Mouse (Mus musculus) liver, embryonic 13.5 days (tissue): ENCODE results near the gene Ogfod2. TPM values are rescaled to one million over a fixed set of nuclear protein-coding genes. Genes with fewer than 3 reads are reported as not detected.

ENCODE experiments used
- ATAC-seq: fragments of 200-750 bp; cut with Nextera tagmentation; 2 replicates; pipeline ENCODE4 v1.8.0; 2017; ENCODE audit warnings: low read depth, mild to moderate bottlenecking, moderate number of reproducible peaks, moderate library complexity
- DNase-seq: peaks from one replicate; pipeline ENCODE4 v3.0.0; 2022
- H3K27ac ChIP-seq: fragments of 300-500 bp; sonication (generic); 2 replicates; pipeline ENCODE4 v1.5.1; 2015; ENCODE audit warnings: moderate library complexity, mild to moderate bottlenecking, inconsistent platforms
- H3K27me3 ChIP-seq: fragments of 300-500 bp; sonication (generic); 2 replicates; pipeline ENCODE4 v1.6.1; 2015; ENCODE audit warnings: mild to moderate bottlenecking, inconsistent platforms
- H3K36me3 ChIP-seq: fragments of 300-500 bp; sonication (generic); 2 replicates; pipeline ENCODE4 v1.6.1; 2015; ENCODE audit warnings: mild to moderate bottlenecking, inconsistent platforms
- H3K4me1 ChIP-seq: fragments of 300-500 bp; sonication (generic); replicated peaks from 2 replicates; pipeline ENCODE4 v1.6.1; 2015; ENCODE audit warnings: inconsistent platforms
- H3K4me2 ChIP-seq: fragments of 300-500 bp; sonication (generic); 2 replicates; pipeline ENCODE4 v1.6.1; 2015; ENCODE audit warnings: inconsistent platforms, mild to moderate bottlenecking, moderate library complexity
- H3K4me3 ChIP-seq: fragments of 300-500 bp; sonication (generic); replicated peaks from 2 replicates; pipeline ENCODE4 v1.5.1; 2015; ENCODE audit warnings: mild to moderate bottlenecking, inconsistent platforms
- H3K9ac ChIP-seq: fragments of 300-500 bp; sonication (generic); 2 replicates; pipeline ENCODE4 v1.6.1; 2015; ENCODE audit warnings: mild to moderate bottlenecking, inconsistent platforms
- H3K9me3 ChIP-seq: fragments of 300-500 bp; sonication (generic); replicated peaks from 2 replicates; pipeline ENCODE4 v1.6.1; 2016; ENCODE audit warnings: inconsistent platforms
- WGBS: fragments of 180-500 bp; shearing (Covaris S2); methylation state at CpG from one replicate; pipeline ENCODE4 v1.1.7; 2015; ENCODE audit not compliant: insufficient replicate concordance; 5-methylcytosine and 5-hydroxymethylcytosine counted together
- polyA plus RNA-seq: library from polyadenylated mRNA; unstranded; fragments of >200 nt; fragmentation: Nextera tagmentation; extraction: Ambion mirVana; gene quantifications from 2 replicates; pipeline ENCODE4 v1.2.1, GENCODE M21; 2015

The Ogfod2 gene
- polyA plus RNA-seq, 1 experiment from 2014 or later = 18.5 TPM

DNA sequence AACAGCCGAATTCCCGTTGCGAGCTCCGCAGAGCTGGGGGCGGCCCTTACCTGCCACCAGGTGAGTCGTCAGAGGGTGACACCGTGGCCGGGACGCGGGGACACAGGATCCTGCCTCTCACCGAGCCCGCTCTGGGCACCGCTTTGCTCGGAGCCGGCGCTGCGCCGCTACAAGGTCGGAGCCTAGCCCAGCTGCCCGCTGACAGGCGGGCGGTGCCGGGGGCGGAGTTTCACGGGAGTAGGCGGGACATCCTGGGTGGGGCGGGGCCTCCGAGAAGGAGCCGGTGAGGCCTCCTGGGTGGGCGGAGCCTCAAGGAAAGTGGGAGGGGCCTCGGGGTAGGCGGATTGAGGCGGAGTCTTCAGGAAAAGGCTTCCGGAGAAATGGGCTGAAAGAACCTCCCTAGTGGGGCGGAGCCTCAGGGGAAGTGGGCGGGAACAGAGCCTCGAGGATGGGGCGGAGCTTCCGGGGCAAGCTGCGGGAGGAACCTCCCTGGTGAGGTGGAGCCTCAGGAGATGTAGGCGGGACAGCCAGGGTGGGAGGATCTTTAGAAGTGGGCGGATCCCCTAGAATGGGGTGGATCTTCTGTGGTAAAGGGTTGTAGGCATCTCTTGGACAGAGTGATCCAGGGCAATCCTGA lies 16.4 kb upstream of the Ogfod2 start, which contains the start of gene Abcb9:
Gene Abcb9 (minus strand): TSS at position 203 of the 637 bp plus-strand sequence.
- Histone ChIP-seq H3K4me2 (peak within 1 kb of the TSS; percentile 85), H3K27ac (peak within 1 kb of the TSS; percentile 93), H3K4me1 (peaks cover 57% of the 10 kb centered on the region), H3K27me3 (no peaks in the 10 kb centered on the region), H3K4me3 (peak within 1 kb of the TSS; percentile 68), H3K36me3 (no peaks in the 10 kb centered on the region), H3K9me3 (no peaks in the 10 kb centered on the region), H3K9ac (peak within 1 kb of the TSS; percentile 79)
- peak; percentile 99 for DNase-seq
- ATAC-seq = peak; percentile 76
- WGBS = under 1% methylated on average over 42 of the region's 42 CpGs

DNA sequence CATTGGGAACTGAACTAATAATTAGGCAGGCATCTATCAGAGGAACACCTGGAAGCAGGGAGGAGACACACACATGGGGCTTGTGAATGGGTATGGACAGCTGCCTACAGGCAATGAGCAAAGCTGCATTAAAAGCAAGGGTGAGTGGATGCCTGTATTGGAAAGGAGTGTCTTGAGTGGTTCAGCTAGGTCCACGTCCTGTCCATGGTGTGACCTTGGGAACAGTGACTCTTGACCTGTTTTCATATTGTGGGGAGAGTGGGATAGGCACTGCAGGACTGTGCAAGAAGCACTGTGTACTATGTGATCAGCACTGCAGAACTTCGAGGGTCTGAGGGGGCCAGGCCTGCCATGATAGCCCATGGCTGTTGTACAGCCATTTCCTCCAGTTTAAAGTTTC lies 13.2 kb upstream of the Ogfod2 start:
- H3K4me2 ChIP-seq = no peak overlapping the region
- H3K36me3 ChIP-seq = no peaks in the 10 kb centered on the region
- no peaks in the 10 kb centered on the region for H3K9me3 ChIP-seq
- DNase-seq = no peak
- H3K4me1 ChIP-seq = peaks cover 25% of the 10 kb centered on the region
- no peak overlapping the region for H3K27ac ChIP-seq
- no peaks in the 10 kb centered on the region for H3K27me3 ChIP-seq
- no peak overlapping the region for H3K9ac ChIP-seq
- ATAC-seq = no peak
- no peak overlapping the region for H3K4me3 ChIP-seq
- WGBS = 77% methylated on average over 2 of the region's 2 CpGs

DNA sequence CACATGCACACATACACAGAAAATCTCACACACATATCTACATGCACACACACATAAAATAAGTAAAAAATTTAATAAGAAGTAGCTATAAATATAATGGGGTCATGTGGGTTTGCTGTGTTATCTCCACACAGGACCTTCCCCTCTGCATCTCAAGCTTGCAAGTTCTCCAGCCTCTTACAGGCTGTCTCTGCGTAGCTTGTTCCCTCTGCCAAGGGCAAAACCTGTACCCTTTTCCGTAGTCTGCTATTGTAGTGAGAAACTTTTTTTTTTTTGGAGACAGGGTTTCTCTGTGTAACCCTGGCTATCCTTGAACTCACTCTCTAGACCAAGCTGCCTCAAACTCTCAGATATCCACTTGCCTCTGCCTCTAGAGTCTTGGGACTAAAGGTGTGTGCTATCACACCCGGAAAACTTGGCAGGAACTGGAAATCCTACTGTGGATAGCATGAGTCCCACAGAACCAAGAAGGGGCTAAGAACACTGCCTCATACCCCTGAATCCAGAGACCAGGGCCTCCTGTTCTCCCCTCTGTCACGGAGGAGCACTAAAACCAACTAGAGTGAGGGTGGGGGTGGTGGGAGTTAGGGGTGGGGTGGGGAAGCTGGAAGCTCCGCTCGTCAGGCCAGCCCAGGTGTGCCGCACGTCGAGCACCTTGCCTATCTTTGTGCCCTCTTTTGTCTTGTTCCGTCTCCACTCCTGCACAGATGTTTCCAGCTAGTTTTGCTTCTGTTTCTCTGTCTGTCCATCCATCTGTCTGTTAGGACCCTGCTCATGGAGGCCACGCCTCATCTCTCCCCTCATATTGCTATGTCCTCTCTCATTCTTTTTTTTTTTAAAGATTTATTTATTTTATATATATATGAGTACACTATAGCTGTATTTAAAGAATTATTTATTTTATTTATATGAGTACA lies 11.7 kb upstream of the Ogfod2 start:
- Histone ChIP-seq H3K4me2 (no peak overlapping the region), H3K27ac (no peak overlapping the region), H3K27me3 (no peaks in the 10 kb centered on the region), H3K36me3 (no peaks in the 10 kb centered on the region), H3K4me3 (no peak overlapping the region), H3K4me1 (peaks cover 10% of the 10 kb centered on the region), H3K9ac (no peak overlapping the region), H3K9me3 (no peaks in the 10 kb centered on the region)
- DNase-seq = no peak
- WGBS = 80% methylated on average over 11 of the region's 11 CpGs
- no peak for ATAC-seq

DNA sequence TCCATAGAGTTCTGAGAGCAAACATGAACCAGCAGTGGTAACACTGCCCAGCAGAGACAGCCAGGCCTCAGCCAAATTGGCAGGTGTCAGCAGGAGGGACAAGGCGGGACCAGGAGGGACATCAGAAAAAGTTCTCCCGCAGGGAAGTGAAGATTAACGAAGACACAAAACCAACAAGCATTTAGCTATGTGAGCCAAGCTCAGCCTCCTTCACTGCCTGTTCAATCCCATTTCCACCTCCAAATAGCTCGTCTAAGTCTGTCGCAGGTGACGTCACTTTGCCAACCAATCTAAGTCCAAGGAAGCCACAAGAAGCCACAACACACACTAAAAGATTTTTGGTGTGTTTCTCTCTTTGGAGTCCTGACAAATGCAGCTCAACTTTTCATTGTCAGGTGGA lies 9.8 kb upstream of the Ogfod2 start:
- no peaks in the 10 kb centered on the region for H3K4me1 ChIP-seq
- no peaks in the 10 kb centered on the region for H3K9me3 ChIP-seq
- no peak overlapping the region for H3K27ac ChIP-seq
- no peaks in the 10 kb centered on the region for H3K36me3 ChIP-seq
- no peak overlapping the region for H3K9ac ChIP-seq
- ATAC-seq (no peak), DNase-seq (no peak)
- H3K27me3 ChIP-seq = no peaks in the 10 kb centered on the region
- WGBS = 77% methylated on average over 6 of the region's 6 CpGs
- H3K4me2 ChIP-seq = no peak overlapping the region
- H3K4me3 ChIP-seq = no peak overlapping the region

DNA sequence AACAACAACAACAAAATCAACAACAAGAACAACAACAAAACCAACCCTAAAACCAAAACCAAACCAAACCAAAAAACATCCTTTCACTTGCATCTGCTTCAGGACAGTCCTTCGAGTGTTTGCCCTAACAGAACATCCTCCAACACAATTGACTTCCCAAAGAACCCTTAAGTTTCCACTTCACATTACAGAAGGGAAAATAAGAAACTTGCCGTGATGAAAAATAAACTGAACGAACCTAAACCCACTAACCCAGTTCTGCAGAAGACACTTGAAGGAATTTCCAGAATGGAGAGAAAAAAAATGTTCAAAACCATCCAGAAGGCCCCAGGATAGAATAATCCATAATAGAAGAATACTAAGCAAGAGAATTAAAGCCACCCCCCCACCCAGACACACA lies 9.1 kb upstream of the Ogfod2 start:
- H3K4me2 ChIP-seq = no peak overlapping the region
- no peaks in the 10 kb centered on the region for H3K27me3 ChIP-seq
- H3K4me3 ChIP-seq = no peak overlapping the region
- H3K27ac ChIP-seq = no peak overlapping the region
- DNase-seq (no peak), ATAC-seq (no peak)
- no peaks in the 10 kb centered on the region for H3K36me3 ChIP-seq
- H3K9me3 ChIP-seq = no peaks in the 10 kb centered on the region
- H3K4me1 ChIP-seq = no peaks in the 10 kb centered on the region
- WGBS = 67% methylated on average over 3 of the region's 3 CpGs
- H3K9ac ChIP-seq = no peak overlapping the region

DNA sequence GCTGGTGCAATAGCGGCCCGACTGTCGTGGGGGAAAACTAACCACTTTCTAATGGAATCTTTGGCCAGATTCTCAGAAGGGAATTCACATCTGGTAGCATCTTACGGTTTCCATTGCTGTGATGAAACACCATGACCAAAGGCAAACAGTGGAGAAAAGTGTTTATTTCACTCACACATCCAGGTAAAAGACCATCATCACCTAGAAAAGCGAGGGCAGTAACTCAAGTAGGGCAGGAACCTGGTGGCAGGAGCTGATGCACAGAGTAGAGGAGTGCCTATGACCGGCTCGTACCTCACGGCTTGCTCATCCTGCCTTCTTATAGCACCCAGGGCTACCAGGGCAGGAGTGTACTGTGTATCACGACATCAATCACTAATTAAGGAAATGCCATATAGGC lies 8.5 kb upstream of the Ogfod2 start:
- H3K27me3 ChIP-seq = no peaks in the 10 kb centered on the region
- DNase-seq = no peak
- H3K9me3 ChIP-seq = no peaks in the 10 kb centered on the region
- H3K36me3 ChIP-seq = no peaks in the 10 kb centered on the region
- no peak overlapping the region for H3K27ac ChIP-seq
- H3K4me2 ChIP-seq = no peak overlapping the region
- no peak overlapping the region for H3K9ac ChIP-seq
- 79% methylated on average over 9 of the region's 9 CpGs for WGBS
- H3K4me1 ChIP-seq = no peaks in the 10 kb centered on the region
- no peak for ATAC-seq
- H3K4me3 ChIP-seq = no peak overlapping the region

DNA sequence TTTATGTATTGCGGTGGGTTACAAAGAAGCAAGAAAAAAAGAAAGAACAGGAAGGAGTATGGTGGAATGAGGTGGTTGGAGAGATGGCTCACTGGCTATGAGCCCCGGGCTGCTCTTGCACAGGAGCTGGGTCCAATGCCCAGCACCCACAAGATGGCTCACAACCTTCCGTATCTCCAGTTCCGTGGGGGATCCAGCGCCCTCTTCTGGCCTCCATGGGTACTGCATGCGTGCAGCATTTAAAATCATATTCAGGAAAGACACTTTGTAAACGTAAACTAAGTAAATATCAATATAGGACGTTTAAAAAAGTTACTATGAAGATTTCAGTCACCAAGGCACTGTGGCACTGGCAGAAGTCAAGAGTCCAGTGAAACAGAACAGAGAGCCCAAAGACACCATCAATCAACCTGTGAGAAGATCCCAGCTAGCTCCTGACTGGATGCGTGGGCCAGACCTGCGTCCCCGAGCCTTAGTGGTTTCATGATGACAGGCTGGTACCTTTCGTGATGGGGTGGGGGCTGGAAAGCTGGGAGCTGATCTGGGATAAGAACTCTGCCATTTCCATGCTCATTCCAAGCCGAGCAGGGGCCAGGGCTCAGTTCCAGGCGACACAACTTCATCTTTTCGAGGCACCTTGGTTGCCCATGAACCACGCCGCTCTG lies 888 bp upstream of the Ogfod2 start:
- peak; percentile 53 for DNase-seq
- peak overlapping the region; percentile 76 for H3K9ac ChIP-seq
- H3K4me2 ChIP-seq = peak overlapping the region; percentile 91
- H3K27me3 ChIP-seq = no peaks in the 10 kb centered on the region
- WGBS = 21% methylated on average over 17 of the region's 17 CpGs
- H3K36me3 ChIP-seq = peaks cover 11% of the 10 kb centered on the region
- H3K4me1 ChIP-seq = peaks cover 38% of the 10 kb centered on the region
- H3K9me3 ChIP-seq = no peaks in the 10 kb centered on the region
- peak overlapping the region; percentile 93 for H3K27ac ChIP-seq
- H3K4me3 ChIP-seq = peak overlapping the region; percentile 93
- no peak for ATAC-seq

DNA sequence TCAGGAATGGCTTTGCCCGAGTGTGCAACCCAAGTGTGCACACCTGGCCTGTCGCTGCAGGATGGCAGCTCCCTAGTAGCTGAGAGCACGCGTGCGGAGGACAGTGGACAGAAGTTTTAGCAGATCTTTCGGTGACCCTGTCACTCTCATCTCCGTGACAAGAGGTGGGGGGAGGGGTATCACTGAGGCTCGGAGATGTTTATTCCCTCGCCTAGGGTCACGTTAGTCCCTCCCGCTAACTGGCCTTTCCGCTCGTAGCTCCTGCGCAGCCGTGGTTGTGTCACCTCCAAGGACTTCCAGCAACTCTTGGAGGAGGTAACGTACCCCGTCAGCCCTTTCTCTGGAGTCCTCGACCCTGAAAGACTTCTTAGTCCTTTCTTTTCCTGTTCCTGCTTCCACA lies 434 bp downstream of the Ogfod2 start:
- Histone ChIP-seq H3K27me3 (no peaks in the 10 kb centered on the region), H3K9ac (peak overlapping the region; percentile 84), H3K9me3 (no peaks in the 10 kb centered on the region), H3K4me3 (peak overlapping the region; percentile 93), H3K27ac (peak overlapping the region; percentile 93), H3K4me1 (peaks cover 50% of the 10 kb centered on the region), H3K36me3 (peaks cover 17% of the 10 kb centered on the region), H3K4me2 (peak overlapping the region; percentile 91)
- under 1% methylated on average over 18 of the region's 18 CpGs for WGBS
- peak; percentile 41 for DNase-seq
- no peak for ATAC-seq

DNA sequence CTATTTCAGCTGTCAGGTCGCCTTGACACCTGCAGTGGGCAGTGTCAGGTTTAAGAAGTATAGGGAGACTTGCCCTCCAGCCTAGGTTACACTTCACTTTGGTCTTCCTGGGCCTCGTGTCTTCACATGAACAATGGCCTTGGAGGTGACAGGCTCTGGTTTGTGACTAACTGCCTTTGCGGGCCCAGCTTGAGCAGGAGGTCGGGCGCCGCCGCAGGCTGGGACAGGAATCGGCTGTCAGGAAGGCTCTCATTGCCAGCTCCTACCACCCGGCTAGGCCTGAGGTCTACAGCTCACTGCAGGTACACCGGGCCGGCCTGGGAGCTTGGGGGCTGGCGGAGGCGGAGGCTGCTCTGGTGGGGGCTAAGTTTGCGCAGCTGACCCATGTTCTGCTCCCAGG lies 933 bp downstream of the Ogfod2 start:
- Histone ChIP-seq H3K4me2 (peak overlapping the region; percentile 91), H3K27ac (peak overlapping the region; percentile 93), H3K4me1 (peaks cover 55% of the 10 kb centered on the region), H3K36me3 (peaks cover 22% of the 10 kb centered on the region), H3K9me3 (no peaks in the 10 kb centered on the region), H3K9ac (peak overlapping the region; percentile 84), H3K27me3 (no peaks in the 10 kb centered on the region), H3K4me3 (peak overlapping the region; percentile 93)
- 16% methylated on average over 14 of the region's 14 CpGs for WGBS
- DNase-seq (peak; percentile 60), ATAC-seq (no peak)

DNA sequence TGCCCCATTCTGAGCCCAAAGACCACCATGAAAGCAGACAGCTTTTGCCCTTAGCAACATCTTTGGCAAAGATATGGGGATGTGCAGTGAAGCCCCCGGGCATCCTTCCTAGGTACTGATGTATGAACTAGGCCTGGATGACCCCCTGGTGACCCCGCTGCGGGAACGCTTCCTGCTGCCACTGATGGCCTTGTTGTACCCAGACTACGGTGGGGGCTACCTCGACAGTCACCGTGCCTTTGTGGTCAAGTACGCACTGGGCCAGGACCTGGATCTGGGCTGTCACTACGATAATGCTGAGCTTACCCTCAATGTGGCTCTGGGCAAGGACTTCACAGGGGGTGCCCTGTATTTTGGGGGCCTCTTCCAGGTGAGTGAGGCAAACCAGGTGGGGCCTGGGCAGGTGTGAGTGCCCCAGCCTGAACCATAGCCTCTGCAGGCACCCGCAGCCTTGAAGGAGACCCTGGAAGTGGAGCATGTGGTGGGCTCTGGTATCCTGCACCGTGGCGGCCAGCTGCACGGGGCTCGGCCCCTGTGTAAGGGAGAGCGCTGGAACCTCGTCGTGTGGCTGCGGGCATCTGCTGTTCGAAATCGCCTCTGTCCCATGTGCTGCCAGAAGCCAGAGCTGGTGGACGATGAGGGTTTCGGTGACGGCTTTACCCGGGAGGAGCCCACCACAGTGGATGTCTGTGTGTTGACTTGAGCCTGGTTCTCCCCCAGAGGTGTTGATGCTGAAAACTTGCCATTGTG lies 2.4 kb downstream of the Ogfod2 start:
- Histone ChIP-seq H3K4me3 (no peak overlapping the region), H3K4me1 (peaks cover 69% of the 10 kb centered on the region), H3K27ac (peak overlapping the region; percentile 70), H3K36me3 (peaks cover 36% of the 10 kb centered on the region), H3K9me3 (no peaks in the 10 kb centered on the region), H3K4me2 (peak overlapping the region; percentile 93; the same call in 1 of the 2 replicates), H3K27me3 (no peaks in the 10 kb centered on the region), H3K9ac (peak overlapping the region; percentile 59; the same call in 1 of the 2 replicates)
- ATAC-seq = no peak
- 88% methylated on average over 24 of the region's 24 CpGs for WGBS
- no peak for DNase-seq

DNA sequence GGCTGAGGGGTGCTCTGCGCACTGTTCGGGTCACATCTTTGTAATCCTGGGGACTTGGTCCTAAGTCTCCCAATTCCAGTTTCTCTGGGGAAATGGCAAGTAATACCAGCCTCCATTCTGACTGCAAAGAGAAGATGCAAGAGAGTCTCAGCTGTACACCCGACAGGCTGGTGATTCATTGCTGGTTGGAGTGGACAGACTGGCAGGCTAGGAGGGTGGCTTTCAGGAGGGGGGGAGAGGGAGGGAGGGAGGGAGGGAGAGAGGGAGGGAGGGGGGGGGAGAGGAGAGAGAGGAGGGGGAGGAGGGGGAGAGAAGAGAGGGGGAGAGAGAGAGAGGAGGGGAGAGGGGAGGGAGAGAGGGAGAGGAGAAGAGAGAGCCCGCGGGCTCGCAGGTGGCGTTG lies 3.4 kb downstream of the Ogfod2 start:
- Histone ChIP-seq H3K9ac (peak overlapping the region; percentile 93), H3K27me3 (no peaks in the 10 kb centered on the region), H3K4me3 (peak overlapping the region; percentile 93), H3K36me3 (peaks cover 47% of the 10 kb centered on the region), H3K4me2 (peak overlapping the region; percentile 93), H3K9me3 (no peaks in the 10 kb centered on the region), H3K27ac (peak overlapping the region; percentile 84), H3K4me1 (peaks cover 72% of the 10 kb centered on the region)
- ATAC-seq = no peak
- 23% methylated on average over 7 of the region's 7 CpGs for WGBS
- no peak for DNase-seq
